Mouse (Mus musculus): ENCODE measurements around the gene Hist1h2bq. TPM values are rescaled to one million over a fixed set of nuclear protein-coding genes. Genes with fewer than 3 reads are reported as not detected.
"Not testable (repeated sequence)": the region's sequence is repeated elsewhere in the genome, so short reads cannot be mapped to it uniquely, and the experiment has no call there.

Gene Hist1h2bq
- 20.3 TPM for polyA plus RNA-seq (2012; fragmentation: generic; extraction: Trizol)
- long read RNA-seq, experiment 1, partial matches to known transcripts, result 0 of 6 reads
- long read RNA-seq, experiment 1, other reads (novel, unspliced or antisense), result 3 of 6 reads
- long read RNA-seq, experiment 2, result 0 reads

GRCm38 (mm10) chr13:21810073-21810472 lies at the start of gene Hist1h2bq, which contains the start of gene Hist1h2ao:
Hist1h2bq (minus strand) TSS chr13:21810197.
Hist1h2ao (plus strand) TSS chr13:21810465.
- H3K27me3 ChIP-seq (ENCODE audit: control insufficient read depth, insufficient read depth, insufficient read length); H3ac ChIP-seq (ENCODE audit: control insufficient read depth, insufficient read length, low read depth); H3K79me2 ChIP-seq (ENCODE audit: control insufficient read depth, insufficient read depth); H3K79me3 ChIP-seq (ENCODE audit: low read depth); H3K36me3 ChIP-seq (ENCODE audit: control insufficient read depth, insufficient read depth); H3K4me3 ChIP-seq (ENCODE audit: insufficient read depth, poor library complexity, severe bottlenecking): not testable (repeated sequence)

- no peaks in the 10 kb centered on the region for H3K27me3 ChIP-seq (ENCODE audit: control insufficient read depth, insufficient read depth, insufficient read length)
- peak overlapping the region; percentile 48 for H3ac ChIP-seq (ENCODE audit: control insufficient read depth, insufficient read length, low read depth)
- peak overlapping the region; percentile 42 for H3K4me3 ChIP-seq (ENCODE audit: insufficient read depth, poor library complexity, severe bottlenecking)
- no peaks in the 10 kb centered on the region for H3K36me3 ChIP-seq (ENCODE audit: control insufficient read depth, insufficient read depth)
- H3K79me3 ChIP-seq (ENCODE audit: low read depth), result no peaks in the 10 kb centered on the region
- H3K79me2 ChIP-seq (ENCODE audit: control insufficient read depth, insufficient read depth), result no peaks in the 10 kb centered on the region
- no peak for TF ChIP-seq FOSL1 (IDR thresholded peaks at IDR 0.05; ENCODE audit: insufficient read depth, low read length, poor library complexity, severe bottlenecking)
- no peak for TF ChIP-seq MAX (IDR thresholded peaks at IDR 0.05)
- no peak for TF ChIP-seq MYOG (IDR thresholded peaks at IDR 0.05; ENCODE audit: control insufficient read depth, extremely low read depth, insufficient read length)
- no peak for TF ChIP-seq CEBPB (IDR thresholded peaks at IDR 0.05; ENCODE audit: low read depth)
Measured at GRCm38 (mm10) chr13:21855698-21856162, 45.7 kb upstream of the Hist1h2bq start.

- H3K79me3 ChIP-seq (ENCODE audit: low read depth), result no peaks in the 10 kb centered on the region
- no peaks in the 10 kb centered on the region for H3K79me2 ChIP-seq (ENCODE audit: control insufficient read depth, insufficient read depth)
- peak overlapping the region; percentile 42 for H3K4me3 ChIP-seq (ENCODE audit: insufficient read depth, poor library complexity, severe bottlenecking)
- H3ac ChIP-seq (ENCODE audit: control insufficient read depth, insufficient read length, low read depth), result no peak overlapping the region
- no peaks in the 10 kb centered on the region for H3K27me3 ChIP-seq (ENCODE audit: control insufficient read depth, insufficient read depth, insufficient read length)
- TF ChIP-seq MYOD1 (IDR thresholded peaks at IDR 0.05; ENCODE audit: control insufficient read depth, insufficient read length, low read depth), result no peak
- no peak for TF ChIP-seq USF1 (IDR thresholded peaks at IDR 0.05; ENCODE audit: low read depth)
- TF ChIP-seq MAX (IDR thresholded peaks at IDR 0.05), result no peak
- TF ChIP-seq MYOG (IDR thresholded peaks at IDR 0.05; ENCODE audit: control insufficient read depth, extremely low read depth, insufficient read length), result no peak
- TF ChIP-seq CTCF (IDR thresholded peaks at IDR 0.05; ENCODE audit: control insufficient read depth, insufficient read depth, insufficient read length), result no peak
- TF ChIP-seq FOSL1 (IDR thresholded peaks at IDR 0.05; ENCODE audit: insufficient read depth, low read length, poor library complexity, severe bottlenecking), result no peak
- TF ChIP-seq CEBPB (IDR thresholded peaks at IDR 0.05; ENCODE audit: low read depth), result no peak
- no peaks in the 10 kb centered on the region for H3K36me3 ChIP-seq (ENCODE audit: control insufficient read depth, insufficient read depth)
Measured at GRCm38 (mm10) chr13:21855146-21855545, 45.1 kb upstream of the Hist1h2bq start.

GRCm38 (mm10) chr13:21852215-21852945 lies 42.4 kb upstream of the Hist1h2bq start:
- no peaks in the 10 kb centered on the region for H3K36me3 ChIP-seq (ENCODE audit: control insufficient read depth, insufficient read depth)
- no peak overlapping the region for H3K4me3 ChIP-seq (ENCODE audit: insufficient read depth, poor library complexity, severe bottlenecking)
- H3K79me3 ChIP-seq (ENCODE audit: low read depth), result no peaks in the 10 kb centered on the region
- H3K27me3 ChIP-seq (ENCODE audit: control insufficient read depth, insufficient read depth, insufficient read length), result no peaks in the 10 kb centered on the region
- no peaks in the 10 kb centered on the region for H3K79me2 ChIP-seq (ENCODE audit: control insufficient read depth, insufficient read depth)
- TF ChIP-seq CTCF (IDR thresholded peaks at IDR 0.05; ENCODE audit: control insufficient read depth, insufficient read depth, insufficient read length) (no peak), MYOD1 (IDR thresholded peaks at IDR 0.05; ENCODE audit: control insufficient read depth, insufficient read length, low read depth) (no peak), MAX (IDR thresholded peaks at IDR 0.05) (no peak), CEBPB (IDR thresholded peaks at IDR 0.05; ENCODE audit: low read depth) (no peak), USF1 (IDR thresholded peaks at IDR 0.05; ENCODE audit: low read depth) (no peak), MYOG (IDR thresholded peaks at IDR 0.05; ENCODE audit: control insufficient read depth, extremely low read depth, insufficient read length) (no peak), FOSL1 (IDR thresholded peaks at IDR 0.05; ENCODE audit: insufficient read depth, low read length, poor library complexity, severe bottlenecking) (no peak)
- H3ac ChIP-seq (ENCODE audit: control insufficient read depth, insufficient read length, low read depth), result no peak overlapping the region

- not testable (repeated sequence) for H3K79me3 ChIP-seq (ENCODE audit: low read depth); H3K4me3 ChIP-seq (ENCODE audit: insufficient read depth, poor library complexity, severe bottlenecking); H3K27me3 ChIP-seq (ENCODE audit: control insufficient read depth, insufficient read depth, insufficient read length); H3K36me3 ChIP-seq (ENCODE audit: control insufficient read depth, insufficient read depth); H3K79me2 ChIP-seq (ENCODE audit: control insufficient read depth, insufficient read depth); H3ac ChIP-seq (ENCODE audit: control insufficient read depth, insufficient read length, low read depth)
Measured at GRCm38 (mm10) chr13:21850696-21851095, 40.7 kb upstream of the Hist1h2bq start.

- no peaks in the 10 kb centered on the region for H3K36me3 ChIP-seq (ENCODE audit: control insufficient read depth, insufficient read depth)
- no peaks in the 10 kb centered on the region for H3K79me3 ChIP-seq (ENCODE audit: low read depth)
- no peak for TF ChIP-seq CEBPB (IDR thresholded peaks at IDR 0.05; ENCODE audit: low read depth)
- TF ChIP-seq MYOD1 (IDR thresholded peaks at IDR 0.05; ENCODE audit: control insufficient read depth, insufficient read length, low read depth), result no peak
- no peak for TF ChIP-seq CTCF (IDR thresholded peaks at IDR 0.05; ENCODE audit: control insufficient read depth, insufficient read depth, insufficient read length)
- TF ChIP-seq MAX (IDR thresholded peaks at IDR 0.05), result no peak
- TF ChIP-seq FOSL1 (IDR thresholded peaks at IDR 0.05; ENCODE audit: insufficient read depth, low read length, poor library complexity, severe bottlenecking), result no peak
- no peak for TF ChIP-seq MYOG (IDR thresholded peaks at IDR 0.05; ENCODE audit: control insufficient read depth, extremely low read depth, insufficient read length)
- no peak for TF ChIP-seq USF1 (IDR thresholded peaks at IDR 0.05; ENCODE audit: low read depth)
- H3K27me3 ChIP-seq (ENCODE audit: control insufficient read depth, insufficient read depth, insufficient read length), result no peaks in the 10 kb centered on the region
- H3ac ChIP-seq (ENCODE audit: control insufficient read depth, insufficient read length, low read depth), result no peak overlapping the region
- H3K79me2 ChIP-seq (ENCODE audit: control insufficient read depth, insufficient read depth), result no peaks in the 10 kb centered on the region
- H3K4me3 ChIP-seq (ENCODE audit: insufficient read depth, poor library complexity, severe bottlenecking), result no peak overlapping the region
Measured at GRCm38 (mm10) chr13:21847883-21848282, 37.9 kb upstream of the Hist1h2bq start.

- H3K79me3 ChIP-seq (ENCODE audit: low read depth); H3K27me3 ChIP-seq (ENCODE audit: control insufficient read depth, insufficient read depth, insufficient read length); H3K4me3 ChIP-seq (ENCODE audit: insufficient read depth, poor library complexity, severe bottlenecking); H3K79me2 ChIP-seq (ENCODE audit: control insufficient read depth, insufficient read depth); H3K36me3 ChIP-seq (ENCODE audit: control insufficient read depth, insufficient read depth); H3ac ChIP-seq (ENCODE audit: control insufficient read depth, insufficient read length, low read depth): not testable (repeated sequence)
Measured at GRCm38 (mm10) chr13:21846356-21846755, 36.4 kb upstream of the Hist1h2bq start.

- not testable (repeated sequence) for H3K27me3 ChIP-seq (ENCODE audit: control insufficient read depth, insufficient read depth, insufficient read length); H3K4me3 ChIP-seq (ENCODE audit: insufficient read depth, poor library complexity, severe bottlenecking); H3ac ChIP-seq (ENCODE audit: control insufficient read depth, insufficient read length, low read depth); H3K79me3 ChIP-seq (ENCODE audit: low read depth); H3K79me2 ChIP-seq (ENCODE audit: control insufficient read depth, insufficient read depth); H3K36me3 ChIP-seq (ENCODE audit: control insufficient read depth, insufficient read depth)
Measured at GRCm38 (mm10) chr13:21840508-21840907, 30.5 kb upstream of the Hist1h2bq start.

- H3K36me3 ChIP-seq (ENCODE audit: control insufficient read depth, insufficient read depth); H3ac ChIP-seq (ENCODE audit: control insufficient read depth, insufficient read length, low read depth); H3K27me3 ChIP-seq (ENCODE audit: control insufficient read depth, insufficient read depth, insufficient read length); H3K4me3 ChIP-seq (ENCODE audit: insufficient read depth, poor library complexity, severe bottlenecking); H3K79me2 ChIP-seq (ENCODE audit: control insufficient read depth, insufficient read depth); H3K79me3 ChIP-seq (ENCODE audit: low read depth): not testable (repeated sequence)
Measured at GRCm38 (mm10) chr13:21833461-21833860, 23.5 kb upstream of the Hist1h2bq start, which contains the start of the genes Hist1h2ap and Hist1h2br. Hist1h2ap (minus strand) TSS chr13:21833507. Hist1h2br (plus strand) TSS chr13:21833743.

Measured in C2C12 (cell line).